Mouse (Mus musculus): ENCODE results near the gene Rhox7b.
"Not testable (repeated sequence)": the region's sequence is repeated elsewhere in the genome, so short reads cannot be mapped to it uniquely, and the experiment has no call there.

Gene Rhox7b

DNA sequence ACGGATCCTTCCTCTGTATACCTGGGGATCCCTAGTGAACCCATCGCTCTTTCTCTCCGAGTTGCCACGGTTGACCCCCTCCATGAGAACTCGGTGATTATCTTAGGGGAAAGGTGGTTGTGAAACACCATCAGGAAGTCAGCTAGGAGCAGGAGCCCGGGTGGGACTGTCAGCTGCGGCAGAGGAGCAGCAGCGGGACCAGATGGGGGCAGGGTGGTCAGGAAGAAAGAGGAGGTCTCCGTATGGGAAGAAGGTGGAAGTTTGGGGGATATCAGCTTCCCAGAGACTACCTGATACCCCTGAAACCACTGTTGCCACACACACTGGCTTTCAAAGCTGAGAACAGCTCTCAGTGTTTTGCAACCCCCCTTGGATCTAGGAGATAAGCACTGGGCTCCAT, at the start of gene Rhox7b:
Gene Rhox7b (minus strand): TSS at position 101 of the 400 bp plus-strand sequence.
- not testable (repeated sequence) for DNase-seq (ENCODE audit: low spot score)

DNA sequence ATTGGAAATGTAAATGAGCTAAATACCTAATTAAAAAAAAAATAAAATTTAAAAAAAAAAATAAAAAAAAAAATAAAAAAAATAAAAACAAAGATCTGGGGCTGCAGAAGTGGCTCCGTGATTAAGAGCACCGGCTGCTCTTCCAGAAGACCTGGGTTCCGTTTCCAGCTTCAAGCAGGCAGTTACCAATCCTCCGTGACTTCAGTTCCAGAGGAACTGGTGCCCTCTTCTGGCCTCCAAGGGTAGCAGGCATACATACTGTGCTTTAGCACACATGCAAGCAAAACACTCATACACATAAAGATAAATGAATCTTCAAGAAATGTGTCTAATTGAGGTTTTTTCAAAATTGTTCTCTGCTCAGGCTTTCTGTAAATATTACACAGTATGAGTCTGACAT, 19.3 kb upstream of the Rhox7b start:
- no peak for DNase-seq (ENCODE audit: low spot score)

DNA sequence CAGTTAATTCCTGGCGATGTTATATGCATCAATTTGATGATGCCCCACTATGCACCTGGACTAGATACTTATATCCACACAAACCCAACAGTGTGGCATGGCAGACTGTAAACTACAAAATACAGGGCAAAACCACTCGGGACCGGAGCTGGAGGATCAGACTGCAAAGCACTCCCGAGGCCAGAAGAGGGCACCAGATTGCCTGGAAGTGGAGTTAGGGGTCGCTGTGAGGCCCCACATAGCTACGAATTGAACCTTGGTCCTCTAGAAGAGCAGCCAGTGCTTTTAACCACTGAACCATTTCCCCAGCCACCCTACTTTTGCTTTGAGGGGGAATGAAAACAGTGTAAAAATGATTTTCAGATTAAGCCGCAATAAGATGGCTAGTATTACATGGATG, 11.5 kb upstream of the Rhox7b start:
- DNase-seq (ENCODE audit: low spot score), result no peak

- DNase-seq (ENCODE audit: low spot score), result no peak
Observed at GRCm38 (mm10) chrX:37903727-37904126, 6.7 kb upstream of the Rhox7b start.

DNA sequence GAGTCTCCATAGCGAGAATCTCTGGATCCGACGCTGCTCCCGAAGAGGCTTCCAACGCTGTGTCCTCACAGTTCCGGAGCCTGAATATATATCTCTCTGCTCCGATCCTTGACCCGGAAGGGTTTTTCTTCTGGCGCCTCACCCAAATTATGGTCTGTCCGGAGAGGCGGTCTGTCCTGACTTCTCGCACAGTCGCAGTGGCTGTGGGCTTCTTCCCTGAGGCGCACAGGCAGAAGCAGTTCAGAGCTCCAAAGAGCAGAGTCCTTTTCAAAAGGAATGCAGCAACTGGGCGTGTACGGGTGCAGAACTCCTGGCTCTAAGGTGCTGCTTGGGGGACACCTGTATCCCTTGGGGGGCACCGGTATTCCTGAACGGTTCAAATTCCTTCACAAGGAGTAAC, 4.6 kb upstream of the Rhox7b start, which contains the start of gene Rhox9:
Gene Rhox9 (minus strand): TSS at position 101 of the 400 bp plus-strand sequence.
- not testable (repeated sequence) for DNase-seq (ENCODE audit: low spot score)

DNA sequence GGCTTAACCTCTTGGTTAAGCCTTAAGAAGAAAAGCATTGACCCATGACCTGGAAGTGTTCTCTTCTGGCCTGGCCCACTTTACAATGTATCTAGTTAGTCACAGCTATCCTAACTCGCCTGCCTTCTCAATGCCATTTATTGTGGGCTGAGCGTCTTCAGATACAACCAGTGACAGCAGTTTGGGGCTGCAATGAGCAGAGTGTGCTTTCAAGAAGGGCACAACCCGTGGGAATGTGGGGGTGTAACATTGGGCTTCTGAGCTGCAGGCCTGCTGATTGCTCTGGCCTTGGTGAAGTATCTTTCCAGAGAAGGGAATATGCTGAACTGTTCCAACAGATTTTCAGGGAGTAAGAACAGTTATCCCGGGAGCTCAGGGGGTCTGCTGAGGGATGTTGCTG, 18.2 kb downstream of the Rhox7b start, which contains the start of gene Rhox8:
Gene Rhox8 (minus strand): TSS at position 101 of the 400 bp plus-strand sequence.
- DNase-seq (ENCODE audit: low spot score), result no peak

GRCm38 (mm10) chrX:37871641-37872040, 25.4 kb downstream of the Rhox7b start:
- DNase-seq (ENCODE audit: low spot score), result no peak
